Mouse (Mus musculus) liver, embryonic 13.5 days (tissue): ENCODE data around the gene Slc10a7. TPM values are rescaled to one million over a fixed set of nuclear protein-coding genes. Genes with fewer than 3 reads are reported as not detected.

Experiments used
- ATAC-seq: fragments of 200-750 bp; cut with Nextera tagmentation; 2 replicates; pipeline ENCODE4 v1.8.0; 2017; ENCODE audit warnings: low read depth, mild to moderate bottlenecking, moderate number of reproducible peaks, moderate library complexity
- DNase-seq: peaks from one replicate; pipeline ENCODE4 v3.0.0; 2022
- H3K27ac ChIP-seq: fragments of 300-500 bp; sonication (generic); 2 replicates; pipeline ENCODE4 v1.5.1; 2015; ENCODE audit warnings: moderate library complexity, mild to moderate bottlenecking, inconsistent platforms
- H3K27me3 ChIP-seq: fragments of 300-500 bp; sonication (generic); 2 replicates; pipeline ENCODE4 v1.6.1; 2015; ENCODE audit warnings: mild to moderate bottlenecking, inconsistent platforms
- H3K36me3 ChIP-seq: fragments of 300-500 bp; sonication (generic); 2 replicates; pipeline ENCODE4 v1.6.1; 2015; ENCODE audit warnings: mild to moderate bottlenecking, inconsistent platforms
- H3K4me1 ChIP-seq: fragments of 300-500 bp; sonication (generic); replicated peaks from 2 replicates; pipeline ENCODE4 v1.6.1; 2015; ENCODE audit warnings: inconsistent platforms
- H3K4me2 ChIP-seq: fragments of 300-500 bp; sonication (generic); 2 replicates; pipeline ENCODE4 v1.6.1; 2015; ENCODE audit warnings: inconsistent platforms, mild to moderate bottlenecking, moderate library complexity
- H3K4me3 ChIP-seq: fragments of 300-500 bp; sonication (generic); replicated peaks from 2 replicates; pipeline ENCODE4 v1.5.1; 2015; ENCODE audit warnings: mild to moderate bottlenecking, inconsistent platforms
- H3K9ac ChIP-seq: fragments of 300-500 bp; sonication (generic); 2 replicates; pipeline ENCODE4 v1.6.1; 2015; ENCODE audit warnings: mild to moderate bottlenecking, inconsistent platforms
- H3K9me3 ChIP-seq: fragments of 300-500 bp; sonication (generic); replicated peaks from 2 replicates; pipeline ENCODE4 v1.6.1; 2016; ENCODE audit warnings: inconsistent platforms
- WGBS: fragments of 180-500 bp; shearing (Covaris S2); methylation state at CpG from one replicate; pipeline ENCODE4 v1.1.7; 2015; ENCODE audit not compliant: insufficient replicate concordance; 5-methylcytosine and 5-hydroxymethylcytosine counted together
- polyA plus RNA-seq: library from polyadenylated mRNA; unstranded; fragments of >200 nt; fragmentation: Nextera tagmentation; extraction: Ambion mirVana; gene quantifications from 2 replicates; pipeline ENCODE4 v1.2.1, GENCODE M21; 2015

Gene Slc10a7
- polyA plus RNA-seq, 1 experiment from 2014 or later = 6.7 TPM

- no peaks in the 10 kb centered on the region for H3K9me3 ChIP-seq
- no peaks in the 10 kb centered on the region for H3K27me3 ChIP-seq
- H3K4me1 ChIP-seq = 0 out of 2 replicates have a peak, but pooled peaks cover 2% of the 10 kb centered on the region
- WGBS = 67% methylated on average over 8 of the region's 8 CpGs
- H3K4me3 ChIP-seq = no peak overlapping the region
- no peak overlapping the region for H3K4me2 ChIP-seq
- DNase-seq (no peak), ATAC-seq (no peak)
- no peak overlapping the region for H3K9ac ChIP-seq
- H3K36me3 ChIP-seq = 0 out of 2 replicates have a peak, but pooled peaks cover 5% of the 10 kb centered on the region
- no peak overlapping the region for H3K27ac ChIP-seq
These were observed 210.9 kb downstream of the Slc10a7 start for GRCm38 (mm10) chr8:78720041-78720414.

- no peak overlapping the region for H3K27ac ChIP-seq
- H3K27me3 ChIP-seq = no peaks in the 10 kb centered on the region
- no peaks in the 10 kb centered on the region for H3K9me3 ChIP-seq
- 0 out of 2 replicates have a peak, but pooled peaks cover 2% of the 10 kb centered on the region for H3K4me1 ChIP-seq
- H3K4me2 ChIP-seq = no peak overlapping the region
- 75% methylated on average over 5 of the region's 5 CpGs for WGBS
- H3K36me3 ChIP-seq = 0 out of 2 replicates have a peak, but pooled peaks cover 5% of the 10 kb centered on the region
- H3K4me3 ChIP-seq = no peak overlapping the region
- ATAC-seq (no peak), DNase-seq (no peak)
- H3K9ac ChIP-seq = no peak overlapping the region
These were observed 212.4 kb downstream of the Slc10a7 start for GRCm38 (mm10) chr8:78721576-78721975.

GRCm38 (mm10) chr8:78722201-78722600 is 213.1 kb downstream of the Slc10a7 start:
- Histone ChIP-seq H3K27ac (no peak overlapping the region), H3K9me3 (no peaks in the 10 kb centered on the region), H3K4me2 (no peak overlapping the region), H3K36me3 (0 out of 2 replicates have a peak, but pooled peaks cover 5% of the 10 kb centered on the region), H3K27me3 (no peaks in the 10 kb centered on the region), H3K4me1 (no peaks in the 10 kb centered on the region), H3K4me3 (no peak overlapping the region), H3K9ac (no peak overlapping the region)
- WGBS = 62% methylated on average over 7 of the region's 7 CpGs
- DNase-seq (no peak), ATAC-seq (no peak)

- DNase-seq (no peak), ATAC-seq (no peak)
- no peaks in the 10 kb centered on the region for H3K4me1 ChIP-seq
- H3K27ac ChIP-seq = no peak overlapping the region
- H3K9ac ChIP-seq = no peak overlapping the region
- WGBS = 79% methylated on average over 4 of the region's 4 CpGs
- H3K4me3 ChIP-seq = no peak overlapping the region
- H3K27me3 ChIP-seq = no peaks in the 10 kb centered on the region
- H3K36me3 ChIP-seq = peaks cover 5% of the 10 kb centered on the region; the same call in 1 of the 2 replicates
- no peaks in the 10 kb centered on the region for H3K9me3 ChIP-seq
- no peak overlapping the region for H3K4me2 ChIP-seq
These were observed 215.7 kb downstream of the Slc10a7 start for GRCm38 (mm10) chr8:78724832-78725231.

- ATAC-seq (no peak), DNase-seq (no peak)
- H3K27me3 ChIP-seq = no peaks in the 10 kb centered on the region
- no peak overlapping the region for H3K27ac ChIP-seq
- H3K4me2 ChIP-seq = no peak overlapping the region
- no peaks in the 10 kb centered on the region for H3K4me1 ChIP-seq
- H3K9me3 ChIP-seq = no peaks in the 10 kb centered on the region
- no peak overlapping the region for H3K9ac ChIP-seq
- WGBS = 81% methylated on average over 14 of the region's 14 CpGs
- no peak overlapping the region for H3K4me3 ChIP-seq
- peaks cover 27% of the 10 kb centered on the region for H3K36me3 ChIP-seq
These were observed 219.1 kb downstream of the Slc10a7 start for GRCm38 (mm10) chr8:78728240-78728639.

GRCm38 (mm10) chr8:78732410-78732809 is 223.3 kb downstream of the Slc10a7 start:
- no peak overlapping the region for H3K9ac ChIP-seq
- no peaks in the 10 kb centered on the region for H3K4me1 ChIP-seq
- no peak overlapping the region for H3K4me2 ChIP-seq
- no peaks in the 10 kb centered on the region for H3K9me3 ChIP-seq
- no peak overlapping the region for H3K27ac ChIP-seq
- no peak overlapping the region for H3K4me3 ChIP-seq
- WGBS = 75% methylated on average over 7 of the region's 7 CpGs
- H3K36me3 ChIP-seq = peaks cover 27% of the 10 kb centered on the region
- DNase-seq = no peak
- no peaks in the 10 kb centered on the region for H3K27me3 ChIP-seq
- ATAC-seq = no peak

GRCm38 (mm10) chr8:78732995-78733512 is 223.9 kb downstream of the Slc10a7 start:
- H3K36me3 ChIP-seq = peaks cover 27% of the 10 kb centered on the region
- no peaks in the 10 kb centered on the region for H3K27me3 ChIP-seq
- H3K9ac ChIP-seq = no peak overlapping the region
- 74% methylated on average over 12 of the region's 12 CpGs for WGBS
- no peak overlapping the region for H3K4me2 ChIP-seq
- no peaks in the 10 kb centered on the region for H3K4me1 ChIP-seq
- no peak for DNase-seq
- no peak for ATAC-seq
- no peak overlapping the region for H3K4me3 ChIP-seq
- H3K9me3 ChIP-seq = no peaks in the 10 kb centered on the region
- no peak overlapping the region for H3K27ac ChIP-seq

- no peak overlapping the region for H3K4me2 ChIP-seq
- H3K4me1 ChIP-seq = no peaks in the 10 kb centered on the region
- peaks cover 21% of the 10 kb centered on the region for H3K36me3 ChIP-seq
- H3K9ac ChIP-seq = no peak overlapping the region
- no peak overlapping the region for H3K4me3 ChIP-seq
- WGBS = 76% methylated on average over 9 of the region's 9 CpGs
- H3K9me3 ChIP-seq = no peaks in the 10 kb centered on the region
- ATAC-seq (no peak), DNase-seq (no peak)
- no peaks in the 10 kb centered on the region for H3K27me3 ChIP-seq
- H3K27ac ChIP-seq = no peak overlapping the region
These were observed 225.8 kb downstream of the Slc10a7 start for GRCm38 (mm10) chr8:78734721-78735517.

- WGBS = 71% methylated on average over 4 of the region's 4 CpGs
- Histone ChIP-seq H3K27me3 (no peaks in the 10 kb centered on the region), H3K9me3 (no peaks in the 10 kb centered on the region), H3K4me3 (no peak overlapping the region), H3K9ac (no peak overlapping the region), H3K4me2 (no peak overlapping the region), H3K27ac (no peak overlapping the region), H3K4me1 (no peaks in the 10 kb centered on the region), H3K36me3 (no peaks in the 10 kb centered on the region)
- no peak for DNase-seq
- ATAC-seq = no peak
These were observed 229.2 kb downstream of the Slc10a7 start for GRCm38 (mm10) chr8:78738304-78738703.

- WGBS = 16% methylated on average over 6 of the region's 6 CpGs
- H3K27ac ChIP-seq = peak overlapping the region; percentile 41; the same call in 1 of the 2 replicates
- H3K27me3 ChIP-seq = no peaks in the 10 kb centered on the region
- H3K4me2 ChIP-seq = no peak overlapping the region
- ATAC-seq (no peak), DNase-seq (no peak)
- no peak overlapping the region for H3K9ac ChIP-seq
- H3K4me3 ChIP-seq = no peak overlapping the region
- no peaks in the 10 kb centered on the region for H3K36me3 ChIP-seq
- no peaks in the 10 kb centered on the region for H3K9me3 ChIP-seq
- no peaks in the 10 kb centered on the region for H3K4me1 ChIP-seq
These were observed 231.8 kb downstream of the Slc10a7 start for GRCm38 (mm10) chr8:78740936-78741335.

- ATAC-seq (no peak), DNase-seq (no peak)
- Histone ChIP-seq H3K4me3 (no peak overlapping the region), H3K27ac (peak overlapping the region; percentile 41; the same call in 1 of the 2 replicates), H3K4me1 (no peaks in the 10 kb centered on the region), H3K4me2 (no peak overlapping the region), H3K9ac (no peak overlapping the region), H3K9me3 (no peaks in the 10 kb centered on the region), H3K27me3 (no peaks in the 10 kb centered on the region), H3K36me3 (no peaks in the 10 kb centered on the region)
- 46% methylated on average over 3 of the region's 3 CpGs for WGBS
These were observed 232.3 kb downstream of the Slc10a7 start for GRCm38 (mm10) chr8:78741496-78741895.

GRCm38 (mm10) chr8:78741965-78742364 is 232.8 kb downstream of the Slc10a7 start:
- 16% methylated on average over 3 of the region's 3 CpGs for WGBS
- Histone ChIP-seq H3K9me3 (no peaks in the 10 kb centered on the region), H3K4me2 (no peak overlapping the region), H3K27ac (peak overlapping the region; percentile 41; the same call in 1 of the 2 replicates), H3K27me3 (no peaks in the 10 kb centered on the region), H3K36me3 (no peaks in the 10 kb centered on the region), H3K9ac (no peak overlapping the region), H3K4me1 (no peaks in the 10 kb centered on the region), H3K4me3 (no peak overlapping the region)
- DNase-seq (no peak), ATAC-seq (no peak)
